Mouse (Mus musculus) monocyte, adult 5-6 weeks (primary cell): ENCODE results near the gene L3mbtl2. TPM values are rescaled to one million over a fixed set of nuclear protein-coding genes. Genes with fewer than 3 reads are reported as not detected.

ENCODE experiments used
- ATAC-seq: fragments of 153-309, 156-312 bp; replicated peaks from 2 replicates; pipeline ENCODE4 v1.8.0; 2017; ENCODE audit warnings: mild to moderate bottlenecking; ENCODE audit not compliant: low TSS enrichment, insufficient number of reproducible peaks, severe bottlenecking, poor library complexity, low FRiP score
- total RNA-seq: library from RNA; stranded (forward); fragments of 200-1000, 200-491, 200-594 nt; gene quantifications from 3 replicates; pipeline ENCODE4 v1.2.3, GENCODE M21; 2017

The L3mbtl2 gene
- total RNA-seq, 1 experiment from 2014 or later: 13.7 TPM

DNA sequence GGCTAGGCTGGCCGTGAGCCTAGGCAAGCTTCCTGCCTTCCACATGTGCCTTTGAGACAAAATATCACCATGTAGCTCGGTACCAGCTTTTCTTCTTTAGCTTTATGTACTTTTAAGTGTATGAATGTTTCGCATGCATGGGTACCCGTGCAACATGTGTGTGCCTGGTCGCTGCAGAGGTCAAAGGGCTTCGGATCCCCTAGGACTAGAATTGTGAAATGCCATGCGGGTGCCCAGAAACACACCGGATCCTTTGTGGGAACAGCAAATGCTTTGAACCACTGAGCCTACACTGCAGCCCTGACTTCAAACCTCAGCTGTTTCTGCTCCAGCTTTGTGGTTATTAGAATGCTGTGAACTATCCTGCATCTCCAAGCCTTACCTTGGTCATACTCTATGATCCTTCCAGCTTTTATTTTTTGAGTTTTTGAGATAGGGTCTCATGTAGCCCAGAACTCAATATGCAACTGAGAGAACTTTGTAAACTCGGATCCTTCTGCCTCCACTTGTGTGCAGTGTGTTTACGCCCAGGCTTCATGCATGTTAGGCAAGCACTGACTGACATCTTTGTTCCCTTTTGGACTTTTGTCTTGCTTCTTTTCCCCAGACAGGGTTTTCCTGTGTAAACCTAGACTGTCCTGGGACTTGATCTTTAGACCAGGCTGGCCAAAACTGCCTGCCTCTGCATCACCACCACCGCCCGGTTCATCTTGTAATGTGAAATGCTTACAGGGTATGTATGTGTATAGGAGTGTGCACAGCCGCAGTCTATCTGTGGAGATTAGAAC, 38.8 kb downstream of the L3mbtl2 start:
- ATAC-seq: no peak

DNA sequence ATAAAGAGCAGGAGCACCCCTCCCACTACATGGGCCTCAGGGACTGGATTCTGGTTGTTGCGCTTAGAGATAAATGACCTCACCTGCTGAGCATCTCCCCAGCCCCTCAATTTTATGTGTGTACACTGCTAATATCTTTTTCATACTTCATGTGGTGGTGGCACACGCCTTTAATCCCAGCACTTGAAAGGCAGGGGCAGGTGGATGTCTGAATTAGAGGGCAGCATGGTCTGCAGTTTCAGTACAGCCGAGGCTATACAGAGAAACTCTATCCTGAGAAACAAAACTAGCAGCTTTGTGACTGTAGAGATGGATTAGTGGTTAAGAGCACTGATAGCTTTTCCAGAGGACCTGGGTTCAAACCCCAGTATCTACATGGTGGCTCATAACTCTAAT, 39.4 kb downstream of the L3mbtl2 start:
- ATAC-seq: no peak

DNA sequence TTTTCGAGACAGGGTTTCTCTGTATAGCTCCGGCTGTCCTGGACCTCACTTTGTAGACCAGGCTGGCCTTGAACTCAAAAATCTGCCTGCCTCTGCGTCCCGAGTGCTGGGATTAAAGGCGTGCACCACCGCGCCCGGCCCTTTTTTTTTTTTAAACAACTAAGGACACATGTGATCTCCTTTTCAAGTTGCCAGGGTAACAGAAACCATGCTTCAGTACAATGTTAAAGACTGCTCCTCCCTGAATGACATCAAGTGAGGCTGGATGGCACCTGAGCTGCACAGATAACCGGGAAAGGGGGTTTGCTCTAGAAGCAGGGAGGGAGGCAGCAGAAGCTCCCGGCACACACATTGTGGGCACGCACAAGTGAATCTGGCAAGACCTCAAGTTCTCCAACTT, 45.3 kb downstream of the L3mbtl2 start:
- ATAC-seq: no peak

DNA sequence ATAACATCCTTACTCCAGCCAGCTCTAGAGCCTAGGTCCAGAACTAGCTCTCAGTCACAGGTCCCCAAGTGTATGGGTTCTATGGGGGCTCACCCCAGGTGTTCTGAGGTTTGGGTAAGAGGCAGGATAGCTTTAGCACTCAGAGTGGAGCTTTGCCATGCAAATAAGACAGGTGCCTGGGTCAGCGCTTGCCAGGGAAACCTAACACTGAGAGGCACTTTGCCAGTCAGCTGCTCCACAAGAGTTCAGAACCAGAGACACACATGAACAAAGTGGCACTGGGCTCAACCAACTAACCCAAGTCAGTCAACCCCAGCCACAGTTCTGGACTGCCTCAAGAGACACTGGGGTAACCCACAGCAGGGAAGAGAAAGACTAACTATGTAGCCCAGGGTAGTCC, 46.0 kb downstream of the L3mbtl2 start:
- no peak for ATAC-seq

DNA sequence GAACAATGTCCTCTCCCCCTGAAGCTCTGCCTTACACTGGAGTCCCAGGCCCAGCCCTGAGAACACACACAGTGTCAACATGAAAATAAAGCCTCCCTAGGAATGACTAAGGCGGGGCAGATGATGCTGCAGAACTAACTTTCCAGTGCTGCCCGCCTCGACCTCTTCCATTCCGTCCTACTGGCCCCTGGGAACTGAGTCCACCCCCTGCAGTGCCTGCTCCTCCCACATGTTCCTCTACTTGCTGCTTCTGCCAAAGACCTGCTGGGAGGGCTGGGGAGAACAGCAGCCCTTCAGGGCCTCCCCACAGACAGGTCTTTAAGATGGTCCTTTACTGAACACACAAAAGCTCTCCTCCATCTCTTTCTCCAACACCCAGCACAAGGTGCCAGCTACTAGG, 47.1 kb downstream of the L3mbtl2 start:
- ATAC-seq: no peak

DNA sequence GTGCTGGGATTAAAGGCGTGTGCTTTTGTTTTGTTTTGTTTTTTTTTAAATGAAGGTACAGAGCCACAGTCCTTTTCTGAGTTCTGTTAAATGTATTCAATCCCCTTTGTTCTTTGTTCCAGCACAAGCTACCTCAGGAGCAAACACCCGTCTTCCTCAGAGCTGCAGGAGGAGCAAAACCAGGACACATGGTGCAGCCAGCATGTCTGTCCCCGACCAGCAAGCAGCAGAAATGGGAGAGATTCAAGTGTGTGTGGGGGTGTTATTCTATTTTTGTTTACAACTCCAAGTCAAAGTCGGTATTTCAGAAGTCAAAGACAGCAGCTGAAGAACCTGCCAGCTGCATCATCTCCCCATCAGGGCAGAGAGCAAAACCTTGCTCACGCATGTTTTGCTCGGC, 50.1 kb downstream of the L3mbtl2 start:
- no peak for ATAC-seq

DNA sequence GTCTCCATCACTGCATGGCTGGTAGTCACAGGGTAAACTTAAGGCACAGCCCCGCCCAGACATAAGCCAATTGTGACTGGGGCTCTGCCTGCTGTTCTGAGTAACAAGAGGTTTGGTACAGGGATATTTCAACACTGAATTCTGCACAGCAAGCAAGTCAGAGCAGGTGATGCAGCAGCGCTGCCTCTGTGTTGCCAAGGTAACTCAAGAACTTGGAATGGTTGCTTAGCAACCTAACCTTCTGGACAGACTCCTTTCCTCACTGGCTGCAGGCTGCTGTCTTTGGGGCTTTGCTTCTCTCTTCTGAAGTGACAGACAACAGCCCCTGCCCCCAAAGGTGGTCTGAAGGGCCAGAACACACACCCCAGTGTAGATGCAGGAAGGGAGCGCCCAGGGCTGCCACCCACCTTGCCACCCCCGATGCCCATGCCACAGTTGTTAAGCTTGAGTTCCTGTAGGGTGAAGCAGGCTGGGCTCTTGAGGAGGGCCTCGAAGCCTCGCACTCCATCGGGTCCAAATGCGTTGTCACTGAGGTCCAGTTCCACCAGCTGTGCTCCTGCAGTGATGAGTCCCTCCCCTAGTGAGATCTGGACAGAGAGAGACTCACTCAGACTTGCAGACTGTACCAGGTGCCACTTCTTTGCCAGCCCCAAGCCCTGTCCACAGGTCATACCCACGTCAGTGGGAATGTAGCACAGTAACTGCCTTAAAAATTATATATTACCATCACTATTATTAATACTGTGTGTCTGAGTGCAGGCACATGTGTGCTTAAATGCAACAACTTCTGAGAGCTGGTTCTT, 54.8 kb downstream of the L3mbtl2 start:
- ATAC-seq: no peak

DNA sequence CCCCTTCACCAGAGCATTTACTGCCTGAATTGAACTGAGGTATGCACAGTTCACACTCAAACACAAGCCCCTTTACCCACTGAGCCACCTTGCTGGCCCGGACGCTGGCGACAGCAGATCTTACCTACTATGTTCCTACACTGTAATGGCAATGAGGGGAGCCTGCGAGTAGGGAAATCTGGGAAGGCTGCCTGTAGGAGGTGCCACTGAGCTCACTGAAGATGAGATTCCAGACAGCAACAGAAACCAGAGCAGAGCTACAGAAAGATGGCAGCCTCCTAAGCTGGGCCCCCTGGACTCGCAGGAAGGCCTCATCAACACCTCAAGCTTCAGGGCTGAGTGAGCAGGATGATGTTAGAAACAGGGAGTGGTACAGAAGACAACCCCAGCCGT, 55.4 kb downstream of the L3mbtl2 start:
- ATAC-seq: no peak

DNA sequence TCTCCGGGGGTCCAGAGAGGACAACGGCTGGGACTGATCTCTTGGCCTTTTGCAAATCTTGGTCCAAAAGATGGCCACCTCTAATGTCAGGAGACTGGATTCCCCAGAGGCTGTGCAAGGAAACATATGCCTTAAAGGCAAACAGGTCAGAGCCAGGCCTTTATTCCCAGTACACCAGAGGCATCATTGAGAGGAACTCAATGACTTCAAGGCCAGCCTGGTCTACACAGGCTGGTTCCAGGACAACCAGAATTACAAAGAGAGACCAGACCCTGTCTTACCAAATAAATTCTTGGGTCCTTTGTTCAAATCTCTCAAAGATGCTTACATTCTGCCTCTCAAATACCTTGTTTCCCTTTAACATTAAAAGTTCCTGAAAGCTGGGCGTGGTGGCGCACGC, 58.7 kb downstream of the L3mbtl2 start:
- no peak for ATAC-seq

DNA sequence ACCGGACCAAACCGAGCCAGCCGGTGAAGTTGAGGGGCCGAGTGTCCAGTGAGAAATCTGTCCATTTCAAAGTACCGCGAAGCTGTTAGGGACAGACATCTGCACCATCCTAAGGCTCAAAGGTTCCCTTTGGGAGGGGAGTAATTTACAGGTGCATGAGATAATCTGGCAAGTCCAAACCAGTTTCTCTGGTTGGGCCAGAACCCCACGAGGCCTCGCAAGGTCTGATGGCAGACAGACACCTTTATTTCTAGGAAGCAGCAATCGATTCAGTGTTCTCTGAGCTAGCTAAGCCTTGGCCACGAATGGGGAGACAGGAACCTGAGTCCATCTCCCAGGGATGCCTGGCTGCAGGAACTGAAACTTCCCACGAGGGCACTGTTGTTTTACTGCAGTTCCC, 60.0 kb downstream of the L3mbtl2 start:
- ATAC-seq: no peak

DNA sequence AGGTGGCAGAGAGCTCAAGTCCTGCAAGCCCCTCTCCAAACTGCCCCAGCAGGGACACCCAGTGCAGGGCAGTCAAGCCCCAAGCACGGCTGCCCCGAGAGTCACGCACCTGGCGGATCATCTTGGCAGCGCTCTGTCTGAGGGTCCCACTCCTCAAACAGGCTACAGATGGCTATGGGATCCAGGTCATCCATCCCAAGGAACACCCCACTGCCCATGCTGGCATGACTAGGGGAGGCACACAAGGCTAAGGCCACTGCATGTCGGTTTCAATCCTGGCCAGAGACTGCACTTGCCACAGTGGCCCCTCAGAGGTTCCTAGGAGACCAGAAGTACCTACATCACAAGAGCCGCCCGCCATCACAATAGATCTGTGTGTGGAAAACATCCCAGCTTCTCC, 62.3 kb downstream of the L3mbtl2 start:
- no peak for ATAC-seq

DNA sequence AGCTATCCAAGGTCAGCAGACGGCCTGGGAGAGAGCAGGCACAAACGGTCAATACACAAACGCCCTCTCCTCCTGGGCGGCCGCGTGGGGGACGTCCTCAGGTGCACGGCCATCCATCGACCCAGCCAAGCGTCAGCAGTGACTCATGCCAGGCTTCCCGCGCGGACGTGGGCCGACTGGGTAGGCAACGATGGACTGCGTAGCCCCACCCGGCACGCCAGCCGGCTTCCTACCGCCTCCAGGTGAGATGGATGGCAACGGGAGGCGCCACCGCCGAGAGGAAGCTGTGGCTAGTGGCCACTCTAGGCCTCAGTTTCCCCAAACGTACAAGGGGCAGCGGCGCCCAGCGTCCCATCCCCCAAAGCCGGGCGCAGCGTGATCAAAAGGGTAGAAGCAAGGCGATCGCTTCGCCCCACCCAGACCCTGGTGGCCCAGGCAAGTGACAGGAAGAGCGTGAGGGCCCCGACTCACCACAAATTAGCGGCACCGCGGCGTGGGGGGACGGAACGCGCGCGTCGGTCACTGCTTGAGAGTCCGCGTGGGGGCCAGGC, 65.6 kb downstream of the L3mbtl2 start:
- ATAC-seq: peak; percentile 14; the same call in 1 of the 2 replicates

DNA sequence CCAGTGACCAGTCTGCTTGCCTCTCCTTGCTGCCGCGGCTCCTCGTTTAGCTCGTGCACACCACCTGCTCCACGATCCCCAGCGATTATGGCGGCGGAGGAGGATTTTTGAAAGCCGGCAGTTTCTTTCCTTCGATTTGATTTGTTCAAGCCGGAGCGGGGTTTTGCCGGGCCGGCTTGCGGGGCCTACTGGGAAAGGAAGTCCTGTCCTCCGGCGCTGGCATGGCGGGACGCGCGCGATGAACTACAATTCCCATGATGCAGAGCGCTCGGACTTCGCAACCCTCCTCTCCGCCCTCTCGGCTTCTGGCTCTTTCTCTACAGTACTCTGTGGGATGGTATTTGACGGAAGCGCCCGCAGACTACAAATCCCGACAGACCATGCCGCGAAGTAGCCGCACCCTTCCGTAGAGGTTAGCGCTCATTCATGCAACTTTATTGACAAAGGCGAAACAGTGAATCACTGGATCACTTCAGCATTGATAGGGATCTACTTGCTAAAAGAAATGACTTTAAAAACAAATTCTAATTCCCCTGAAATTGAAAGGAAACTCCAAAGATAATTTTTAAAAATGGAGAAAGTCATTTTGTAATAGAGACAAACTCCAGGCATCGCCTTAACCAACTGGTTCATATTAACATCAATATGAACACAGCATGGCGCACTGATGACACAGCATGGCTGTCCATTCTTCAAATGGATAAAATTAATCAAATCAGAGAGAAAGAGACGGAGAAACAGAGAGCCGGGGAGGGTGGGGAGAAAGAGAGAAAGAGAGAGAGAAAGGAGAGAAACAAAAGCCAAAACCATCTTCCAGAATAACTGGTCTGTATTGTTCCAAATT, 66.3 kb downstream of the L3mbtl2 start:
- peak; percentile 100 for ATAC-seq

DNA sequence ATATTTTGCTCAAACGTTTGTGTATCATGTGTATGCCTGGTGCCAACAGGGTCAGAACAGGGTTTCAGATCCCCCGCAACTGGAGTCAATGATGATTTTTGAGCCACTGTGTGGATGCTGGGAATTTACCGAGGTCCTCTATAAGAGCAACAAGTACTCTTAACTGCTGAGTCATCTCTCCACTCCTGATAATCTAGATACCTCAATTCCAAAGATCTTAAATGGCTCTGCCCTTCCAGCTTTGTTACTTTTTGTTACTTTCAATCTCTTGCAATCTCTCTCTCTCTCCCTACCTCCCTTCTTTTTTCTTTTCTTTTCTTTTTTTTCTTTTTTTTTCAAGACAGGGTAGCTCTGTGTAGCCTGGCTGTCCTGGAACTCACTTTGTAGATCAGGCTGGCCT, 71.4 kb downstream of the L3mbtl2 start:
- ATAC-seq: no peak

Other genes with a start within 250 kb of the L3mbtl2 start
- gene Rbx1, start 197.6 kb upstream of the L3mbtl2 start, total RNA-seq: 121 to 126 TPM (median 122 TPM) in 3 replicates
- gene Ep300, start 78.5 kb upstream of the L3mbtl2 start, total RNA-seq: 62.5 to 122 TPM (median 65.7 TPM) in 3 replicates
- 0.29 TPM in 1 of 3 replicates, not detected in the others for gene Chadl, start 33.4 kb downstream of the L3mbtl2 start, total RNA-seq
- 6.6 to 14.2 TPM (median 7.1 TPM) in 3 replicates for gene Zc3h7b, start 81.2 kb downstream of the L3mbtl2 start, total RNA-seq
- gene Rangap1, start 81.6 kb downstream of the L3mbtl2 start, total RNA-seq: 37.6 to 62.3 TPM (median 38.3 TPM) in 3 replicates
- 44.4 to 60.3 TPM (median 52.9 TPM) in 3 replicates for gene Tef, start 138.5 kb downstream of the L3mbtl2 start, total RNA-seq
- gene Tob2, start 194.9 kb downstream of the L3mbtl2 start, total RNA-seq: 27.1 to 48.1 TPM (median 29.4 TPM) in 3 replicates
- 54.7 to 91.7 TPM (median 58.7 TPM) in 3 replicates for gene Phf5a, start 208.0 kb downstream of the L3mbtl2 start, total RNA-seq
- gene Aco2, start 208.4 kb downstream of the L3mbtl2 start, total RNA-seq: 103 to 166 TPM (median 150 TPM) in 3 replicates